Mouse (Mus musculus): Measurements from ENCODE around the gene Kcnd3. TPM values are rescaled to one million over a fixed set of nuclear protein-coding genes. Genes with fewer than 3 reads are reported as not detected.

Gene Kcnd3
- polyA plus RNA-seq, 1 experiment from 2014 or later = 0.99 TPM

DNA sequence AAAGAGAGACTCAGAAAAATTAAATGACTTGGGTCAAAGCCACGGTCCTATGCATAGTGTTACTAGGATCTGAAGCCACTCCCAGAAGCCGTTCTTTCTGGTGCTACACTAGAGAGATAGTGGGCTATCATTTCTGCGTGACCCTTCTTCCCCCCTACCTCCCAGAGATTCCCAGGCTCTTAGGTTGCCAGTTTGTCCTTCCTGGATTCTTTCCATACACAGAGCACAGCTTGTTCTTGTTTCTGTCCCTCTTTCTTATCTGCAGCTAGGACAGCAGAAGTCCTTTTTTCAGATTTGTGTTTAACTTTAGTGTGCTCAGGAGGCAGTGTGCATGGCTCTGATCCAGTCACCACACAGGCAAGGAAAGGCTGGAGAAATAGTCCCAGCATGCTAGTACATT is 52.1 kb downstream of the Kcnd3 start:
- Histone ChIP-seq H3K36me3 (ENCODE audit: control insufficient read depth, insufficient read depth, low read length) (no peaks in the 10 kb centered on the region), H3K27ac (ENCODE audit: low read depth, low read length) (no peak overlapping the region), H3K9me3 (ENCODE audit: control insufficient read depth, low read length) (no peaks in the 10 kb centered on the region), H3K9ac (ENCODE audit: low read length) (no peak overlapping the region), H3K4me3 (ENCODE audit: low read depth, low read length) (no peak overlapping the region), H3K4me1 (ENCODE audit: control insufficient read depth, insufficient read depth, low read length) (peaks cover 2% of the 10 kb centered on the region; the same call in 1 of the 2 replicates), H3K27me3 (ENCODE audit: control insufficient read depth, insufficient read depth, low read length) (no peaks in the 10 kb centered on the region), H3K4me2 (ENCODE audit: low read depth) (no peak overlapping the region)
- DNase-seq (ENCODE audit: low spot score) = no peak
- 91% methylated on average over 3 of the region's 3 CpGs for WGBS
- no peak for ATAC-seq (ENCODE audit: insufficient read depth, low FRiP score, low TSS enrichment)

DNA sequence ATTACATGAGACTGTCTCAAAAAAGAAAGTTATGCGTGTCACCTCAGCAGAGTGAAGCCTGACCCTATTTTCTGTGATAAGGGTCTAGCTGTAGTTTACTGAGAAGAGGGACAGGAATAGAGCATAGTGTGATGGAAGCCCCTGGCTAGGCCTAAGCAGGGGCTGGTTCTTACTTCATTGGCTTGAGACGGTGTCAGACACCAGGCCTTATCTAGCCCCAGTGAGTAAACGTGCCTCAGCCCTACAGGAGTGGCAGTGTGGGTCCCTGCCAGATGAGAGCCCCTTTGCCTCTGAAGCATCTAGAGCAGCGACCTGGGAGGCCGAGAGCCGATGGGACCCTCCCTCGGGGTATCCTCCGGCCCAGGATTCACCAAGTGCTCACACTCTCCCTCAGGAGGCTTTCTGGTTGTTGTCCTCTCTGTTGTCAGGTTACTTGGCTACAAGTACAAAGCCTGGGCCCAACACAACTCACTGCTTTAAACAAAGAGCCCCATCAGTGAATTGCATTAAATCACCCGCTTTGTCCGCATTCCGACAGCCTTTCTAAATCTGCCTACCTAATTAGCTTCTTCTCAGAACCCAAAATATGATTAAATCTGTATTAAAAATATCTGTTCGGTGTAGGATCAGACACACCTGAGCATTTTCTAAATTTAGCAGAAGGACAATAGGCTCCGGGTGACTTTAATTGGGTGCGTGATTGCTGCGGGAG is 53.2 kb downstream of the Kcnd3 start:
- H3K27me3 ChIP-seq (ENCODE audit: control insufficient read depth, insufficient read depth, low read length) = no peaks in the 10 kb centered on the region
- DNase-seq (ENCODE audit: low spot score) (peak; percentile 37), ATAC-seq (ENCODE audit: insufficient read depth, low FRiP score, low TSS enrichment) (peak; percentile 72)
- no peak overlapping the region for H3K27ac ChIP-seq (ENCODE audit: low read depth, low read length)
- no peak overlapping the region for H3K4me2 ChIP-seq (ENCODE audit: low read depth)
- no peaks in the 10 kb centered on the region for H3K9me3 ChIP-seq (ENCODE audit: control insufficient read depth, low read length)
- peaks cover 2% of the 10 kb centered on the region; the same call in 1 of the 2 replicates for H3K4me1 ChIP-seq (ENCODE audit: control insufficient read depth, insufficient read depth, low read length)
- no peak overlapping the region for H3K4me3 ChIP-seq (ENCODE audit: low read depth, low read length)
- no peak overlapping the region for H3K9ac ChIP-seq (ENCODE audit: low read length)
- no peaks in the 10 kb centered on the region for H3K36me3 ChIP-seq (ENCODE audit: control insufficient read depth, insufficient read depth, low read length)
- WGBS = 62% methylated on average over 15 of the region's 15 CpGs

DNA sequence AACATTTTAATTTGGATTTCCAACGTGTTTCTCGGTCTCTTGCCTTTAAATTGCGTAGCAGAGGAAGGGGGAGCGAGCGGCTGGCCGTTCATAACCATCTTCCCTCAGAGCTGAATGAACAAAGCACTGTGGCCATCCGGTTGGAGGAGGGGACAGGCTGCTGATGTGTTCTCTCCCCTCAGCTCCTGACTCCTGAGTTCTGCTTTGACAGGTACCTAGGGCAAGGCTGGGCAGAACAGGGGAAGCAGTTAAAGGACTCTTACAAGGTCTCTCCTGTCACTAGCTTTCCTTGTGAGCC is 53.7 kb downstream of the Kcnd3 start:
- Histone ChIP-seq H3K36me3 (ENCODE audit: control insufficient read depth, insufficient read depth, low read length) (no peaks in the 10 kb centered on the region), H3K27me3 (ENCODE audit: control insufficient read depth, insufficient read depth, low read length) (no peaks in the 10 kb centered on the region), H3K27ac (ENCODE audit: low read depth, low read length) (no peak overlapping the region), H3K4me1 (ENCODE audit: control insufficient read depth, insufficient read depth, low read length) (peaks cover 2% of the 10 kb centered on the region; the same call in 1 of the 2 replicates), H3K4me2 (ENCODE audit: low read depth) (no peak overlapping the region), H3K9ac (ENCODE audit: low read length) (no peak overlapping the region), H3K9me3 (ENCODE audit: control insufficient read depth, low read length) (no peaks in the 10 kb centered on the region), H3K4me3 (ENCODE audit: low read depth, low read length) (no peak overlapping the region)
- ATAC-seq (ENCODE audit: insufficient read depth, low FRiP score, low TSS enrichment) (0 out of 2 replicates have a peak, but pooled peaks have one; percentile 35), DNase-seq (ENCODE audit: low spot score) (peak; percentile 40)
- WGBS = 42% methylated on average over 7 of the region's 7 CpGs

DNA sequence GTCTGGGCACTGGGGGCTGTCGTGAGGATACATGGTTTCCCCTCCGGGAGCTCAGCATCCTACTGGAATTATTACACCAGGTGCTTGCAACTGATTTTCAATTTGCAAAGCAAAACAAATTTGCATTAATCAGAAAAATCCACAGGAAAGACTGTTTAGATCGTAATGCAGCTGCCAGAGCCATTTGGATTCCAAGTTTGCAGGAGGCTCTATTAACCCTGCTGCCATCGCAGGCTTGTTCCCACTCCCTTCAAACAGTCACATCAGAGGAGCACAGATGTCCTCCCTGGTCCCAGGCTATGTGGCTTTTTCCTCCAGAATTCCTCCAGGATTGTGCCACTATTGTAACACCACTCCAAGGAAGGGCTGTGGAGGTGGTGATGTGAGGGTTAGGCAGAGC is 54.5 kb downstream of the Kcnd3 start:
- ATAC-seq (ENCODE audit: insufficient read depth, low FRiP score, low TSS enrichment) = no peak
- H3K9ac ChIP-seq (ENCODE audit: low read length) = no peak overlapping the region
- no peak overlapping the region for H3K4me3 ChIP-seq (ENCODE audit: low read depth, low read length)
- WGBS = 84% methylated on average over 4 of the region's 4 CpGs
- no peaks in the 10 kb centered on the region for H3K9me3 ChIP-seq (ENCODE audit: control insufficient read depth, low read length)
- H3K27ac ChIP-seq (ENCODE audit: low read depth, low read length) = no peak overlapping the region
- no peaks in the 10 kb centered on the region for H3K36me3 ChIP-seq (ENCODE audit: control insufficient read depth, insufficient read depth, low read length)
- no peak overlapping the region for H3K4me2 ChIP-seq (ENCODE audit: low read depth)
- no peak for DNase-seq (ENCODE audit: low spot score)
- no peaks in the 10 kb centered on the region for H3K27me3 ChIP-seq (ENCODE audit: control insufficient read depth, insufficient read depth, low read length)
- H3K4me1 ChIP-seq (ENCODE audit: control insufficient read depth, insufficient read depth, low read length) = peaks cover 2% of the 10 kb centered on the region; the same call in 1 of the 2 replicates

DNA sequence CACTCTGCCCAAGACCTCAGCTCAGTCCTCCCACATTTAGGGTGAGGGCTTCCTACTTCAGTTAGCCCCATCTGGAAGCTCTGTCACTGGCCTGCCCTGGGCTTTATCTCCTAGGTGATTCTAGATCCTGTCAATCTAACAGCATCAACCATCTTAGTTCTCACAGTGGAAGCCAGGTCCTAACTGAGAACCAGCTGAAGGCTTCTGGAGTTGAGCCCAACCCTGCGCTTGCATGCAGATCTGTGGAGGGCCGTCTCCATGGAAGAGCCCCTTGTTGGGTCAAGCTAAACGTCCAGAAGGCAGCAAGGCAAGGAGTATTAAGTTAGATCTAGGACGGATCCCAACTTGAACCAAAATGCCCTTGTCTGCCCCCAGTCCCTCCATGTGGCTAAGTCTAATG is 57.2 kb downstream of the Kcnd3 start:
- H3K27me3 ChIP-seq (ENCODE audit: control insufficient read depth, insufficient read depth, low read length) = no peaks in the 10 kb centered on the region
- WGBS = 76% methylated on average over 4 of the region's 4 CpGs
- no peak overlapping the region for H3K4me2 ChIP-seq (ENCODE audit: low read depth)

DNA sequence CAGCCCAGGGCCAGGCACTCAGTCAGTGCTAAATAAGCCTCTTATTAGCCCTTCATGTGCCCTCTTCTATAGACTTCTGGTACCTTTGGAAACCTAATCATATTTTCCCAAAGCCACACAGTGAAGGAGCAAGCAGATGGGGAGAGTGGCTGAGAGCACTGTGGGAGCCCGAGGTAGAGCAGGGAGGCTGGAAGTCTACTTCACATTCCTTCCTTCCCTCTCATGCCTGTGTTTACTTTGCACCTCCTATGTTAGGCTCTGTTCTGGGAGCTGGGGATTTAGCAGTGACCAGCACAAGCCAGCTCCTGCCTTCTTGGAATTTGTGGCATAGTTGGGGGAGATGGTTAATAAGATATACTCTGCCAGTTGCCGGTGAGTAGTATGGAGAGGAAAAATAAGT is 59.7 kb downstream of the Kcnd3 start:
- ATAC-seq (ENCODE audit: insufficient read depth, low FRiP score, low TSS enrichment) (no peak), DNase-seq (ENCODE audit: low spot score) (no peak)
- Histone ChIP-seq H3K27me3 (ENCODE audit: control insufficient read depth, insufficient read depth, low read length) (no peaks in the 10 kb centered on the region), H3K27ac (ENCODE audit: low read depth, low read length) (no peak overlapping the region), H3K9me3 (ENCODE audit: control insufficient read depth, low read length) (no peaks in the 10 kb centered on the region), H3K9ac (ENCODE audit: low read length) (no peak overlapping the region), H3K36me3 (ENCODE audit: control insufficient read depth, insufficient read depth, low read length) (no peaks in the 10 kb centered on the region), H3K4me2 (ENCODE audit: low read depth) (no peak overlapping the region), H3K4me1 (ENCODE audit: control insufficient read depth, insufficient read depth, low read length) (no peaks in the 10 kb centered on the region), H3K4me3 (ENCODE audit: low read depth, low read length) (no peak overlapping the region)
- 63% methylated on average over 2 of the region's 2 CpGs for WGBS

More for the DNA sequence above, 57.2 kb downstream of the Kcnd3 start:
- Histone ChIP-seq H3K9me3 (ENCODE audit: control insufficient read depth, low read length) (no peaks in the 10 kb centered on the region), H3K4me3 (ENCODE audit: low read depth, low read length) (no peak overlapping the region), H3K9ac (ENCODE audit: low read length) (no peak overlapping the region), H3K27ac (ENCODE audit: low read depth, low read length) (no peak overlapping the region), H3K36me3 (ENCODE audit: control insufficient read depth, insufficient read depth, low read length) (no peaks in the 10 kb centered on the region), H3K4me1 (ENCODE audit: control insufficient read depth, insufficient read depth, low read length) (peaks cover 2% of the 10 kb centered on the region; the same call in 1 of the 2 replicates)
- ATAC-seq (ENCODE audit: insufficient read depth, low FRiP score, low TSS enrichment) = no peak
- no peak for DNase-seq (ENCODE audit: low spot score)

DNA sequence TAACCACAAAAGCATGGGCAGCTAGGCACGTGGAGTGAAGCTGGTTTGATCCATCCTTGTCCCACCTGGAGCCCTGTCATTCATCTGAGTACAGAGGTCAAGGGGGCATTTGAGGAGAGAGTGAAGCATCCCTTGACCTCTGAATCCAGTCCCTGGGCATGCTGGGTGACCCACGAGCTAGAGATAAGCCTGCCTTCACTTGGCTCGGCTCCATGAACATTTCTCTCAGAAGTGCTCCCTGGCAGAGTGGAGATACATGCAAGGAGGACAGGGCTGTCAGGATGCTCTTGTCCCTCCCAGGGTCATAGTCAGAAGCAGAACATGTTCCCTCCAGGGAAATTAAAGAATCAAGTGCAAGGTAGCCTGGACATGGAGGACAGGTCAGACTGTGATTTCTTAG is 62.1 kb downstream of the Kcnd3 start:
- no peak for DNase-seq (ENCODE audit: low spot score)
- Histone ChIP-seq H3K9me3 (ENCODE audit: control insufficient read depth, low read length) (no peaks in the 10 kb centered on the region), H3K27me3 (ENCODE audit: control insufficient read depth, insufficient read depth, low read length) (no peaks in the 10 kb centered on the region), H3K36me3 (ENCODE audit: control insufficient read depth, insufficient read depth, low read length) (no peaks in the 10 kb centered on the region), H3K27ac (ENCODE audit: low read depth, low read length) (no peak overlapping the region), H3K4me2 (ENCODE audit: low read depth) (no peak overlapping the region), H3K9ac (ENCODE audit: low read length) (no peak overlapping the region), H3K4me1 (ENCODE audit: control insufficient read depth, insufficient read depth, low read length) (no peaks in the 10 kb centered on the region), H3K4me3 (ENCODE audit: low read depth, low read length) (no peak overlapping the region)
- no peak for ATAC-seq (ENCODE audit: insufficient read depth, low FRiP score, low TSS enrichment)
- 89% methylated on average over 3 of the region's 3 CpGs for WGBS

DNA sequence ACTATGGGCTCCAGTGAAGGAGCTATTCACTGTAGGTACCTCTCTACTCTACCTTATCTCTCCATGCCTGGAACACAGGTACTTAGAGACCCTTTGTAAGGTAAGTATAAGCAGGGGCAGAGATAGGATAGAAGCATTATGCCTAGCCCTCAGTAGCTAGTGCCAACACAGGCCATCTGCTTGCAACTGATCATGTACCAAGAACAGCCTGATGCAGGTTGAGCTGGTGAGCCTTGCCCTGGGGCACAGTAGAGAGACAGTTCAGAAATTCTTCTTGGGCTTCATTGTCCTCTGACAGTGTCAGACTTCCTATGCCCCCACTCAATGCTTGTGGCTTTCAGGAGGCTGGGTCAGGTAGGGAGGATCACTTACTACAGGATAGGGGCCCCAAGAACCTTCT is 62.9 kb downstream of the Kcnd3 start:
- H3K9ac ChIP-seq (ENCODE audit: low read length) = no peak overlapping the region
- H3K4me1 ChIP-seq (ENCODE audit: control insufficient read depth, insufficient read depth, low read length) = no peaks in the 10 kb centered on the region
- no peaks in the 10 kb centered on the region for H3K9me3 ChIP-seq (ENCODE audit: control insufficient read depth, low read length)
- no peak overlapping the region for H3K27ac ChIP-seq (ENCODE audit: low read depth, low read length)
- DNase-seq (ENCODE audit: low spot score) (no peak), ATAC-seq (ENCODE audit: insufficient read depth, low FRiP score, low TSS enrichment) (no peak)
- H3K4me3 ChIP-seq (ENCODE audit: low read depth, low read length) = no peak overlapping the region
- no peaks in the 10 kb centered on the region for H3K36me3 ChIP-seq (ENCODE audit: control insufficient read depth, insufficient read depth, low read length)
- no peak overlapping the region for H3K4me2 ChIP-seq (ENCODE audit: low read depth)
- H3K27me3 ChIP-seq (ENCODE audit: control insufficient read depth, insufficient read depth, low read length) = no peaks in the 10 kb centered on the region

DNA sequence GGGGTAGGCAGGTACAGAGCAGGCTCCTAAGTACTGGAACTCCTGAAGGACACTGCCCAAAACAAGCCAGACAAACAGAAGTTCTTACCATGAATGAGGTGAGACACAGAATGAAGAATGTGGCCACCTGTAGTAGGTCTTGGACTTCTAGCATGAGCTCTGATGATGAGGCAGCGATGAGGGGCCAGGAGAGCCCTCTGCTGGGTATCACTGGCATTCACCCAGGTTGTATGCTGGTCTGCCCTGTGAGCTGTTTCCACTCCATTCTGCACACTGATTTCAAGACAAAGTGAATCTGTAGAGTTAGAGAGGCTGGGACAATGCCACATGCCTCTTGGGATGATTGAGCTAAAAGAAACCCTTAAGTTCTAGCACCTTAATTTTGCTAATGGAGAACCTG is 63.5 kb downstream of the Kcnd3 start:
- Histone ChIP-seq H3K27me3 (ENCODE audit: control insufficient read depth, insufficient read depth, low read length) (no peaks in the 10 kb centered on the region), H3K36me3 (ENCODE audit: control insufficient read depth, insufficient read depth, low read length) (no peaks in the 10 kb centered on the region), H3K4me3 (ENCODE audit: low read depth, low read length) (no peak overlapping the region), H3K4me2 (ENCODE audit: low read depth) (no peak overlapping the region), H3K4me1 (ENCODE audit: control insufficient read depth, insufficient read depth, low read length) (no peaks in the 10 kb centered on the region), H3K27ac (ENCODE audit: low read depth, low read length) (no peak overlapping the region), H3K9ac (ENCODE audit: low read length) (no peak overlapping the region), H3K9me3 (ENCODE audit: control insufficient read depth, low read length) (no peaks in the 10 kb centered on the region)
- no peak for ATAC-seq (ENCODE audit: insufficient read depth, low FRiP score, low TSS enrichment)
- no peak for DNase-seq (ENCODE audit: low spot score)
- 82% methylated on average over 1 of the region's 1 CpGs for WGBS
